19 mouse cellular contexts compared by ENCODE assay signal in the genomic region with DNA sequence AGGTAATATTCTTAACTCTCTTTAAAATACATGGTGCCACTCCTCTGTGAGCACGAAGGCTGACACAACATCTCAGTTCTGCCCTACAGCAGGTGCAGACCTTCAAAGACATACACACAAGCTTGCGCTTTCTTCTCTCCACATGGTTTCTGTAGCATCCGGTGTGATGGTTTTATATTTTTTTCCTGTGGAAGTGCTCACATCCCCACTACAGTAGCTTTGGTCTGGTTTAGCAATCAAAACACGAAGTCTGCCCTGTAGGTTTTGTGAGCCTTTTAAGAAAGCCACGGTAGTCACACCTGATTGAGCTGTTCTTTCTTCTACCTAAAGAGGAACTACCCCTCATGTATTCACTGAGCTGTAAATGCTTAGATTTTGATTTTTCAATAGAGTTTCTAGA. TPM values are rescaled to one million over a fixed set of nuclear protein-coding genes. Genes with fewer than 3 reads are reported as not detected.
A peak's percentile ranks its signal among the peaks of the same experiment; 100 is the strongest.
DNase-seq lines count a peak whose midpoint lies in the region; ATAC-seq and TF ChIP-seq lines count a peak whose summit lies in the region.
"Had no signal": no experiment of that assay in that cellular context is flagged by ENCODE, and none has a peak within 500 bp of the region (broad histone marks: within the 10 kb centered on the region; RNA-seq: fewer than 3 reads in every experiment).

No protein-coding gene starts in this region.

- H3K4me1 ChIP-seq in midbrain, embryonic 16.5 days (ENCODE audit: control insufficient read depth, insufficient read depth, low read length), result no peaks in the 10 kb centered on the region
- H3K4me1 ChIP-seq in midbrain, embryonic 13.5 days (replicated peaks), result no peaks in the 10 kb centered on the region
- H3K4me1 ChIP-seq in CH12.LX (ENCODE audit: control insufficient read depth in 1 of 2, insufficient read depth in 2 of 2), result peaks cover 3 to 13% of the 10 kb centered on the region in 2 experiments; a peak in 2 of 4 replicates
- H3K4me1 ChIP-seq in liver, postnatal 0 days (ENCODE audit: insufficient read depth), result no peaks in the 10 kb centered on the region
- H3K4me1 ChIP-seq: forebrain, embryonic 12.5 days; heart, embryonic 13.5 days; liver, embryonic 15.5 days had no signal

- no peak overlapping the region for H3K27ac ChIP-seq in midbrain, embryonic 16.5 days (ENCODE audit: low read length)
- no peak overlapping the region for H3K27ac ChIP-seq in midbrain, embryonic 13.5 days
- H3K27ac ChIP-seq in CH12.LX (ENCODE audit: insufficient read depth, low read depth), result no peak overlapping the region
- no peak overlapping the region for H3K27ac ChIP-seq in liver, postnatal 0 days (ENCODE audit: low read depth)
- H3K27ac ChIP-seq: forebrain, embryonic 12.5 days; heart, embryonic 13.5 days; liver, embryonic 15.5 days had no signal

- in situ Hi-C loops in CH12.LX (cut with MboI; ENCODE audit: low pct_ligation_motif_present, low pct_unique_long_range_greater_than_20kb, low sequenced_read_pairs), result no loop called here

- H3K4me3 ChIP-seq in midbrain, embryonic 16.5 days (ENCODE audit: low read depth, low read length), result no peak overlapping the region
- no peak overlapping the region for H3K4me3 ChIP-seq in midbrain, embryonic 13.5 days (replicated peaks)
- H3K4me3 ChIP-seq in CH12.LX (replicated peaks in 1 of 3; ENCODE audit: low read depth in 2 of 3, low read length in 2 of 3, poor library complexity in 1 of 3), result no peak overlapping the region
- no peak overlapping the region for H3K4me3 ChIP-seq in liver, postnatal 0 days (ENCODE audit: low read depth, low read length)
- H3K4me3 ChIP-seq: forebrain, embryonic 12.5 days; heart, embryonic 13.5 days; liver, embryonic 15.5 days had no signal

- no peaks in the 10 kb centered on the region for H3K36me3 ChIP-seq in midbrain, embryonic 16.5 days (ENCODE audit: control insufficient read depth, insufficient read depth, low read length)
- H3K36me3 ChIP-seq in midbrain, embryonic 13.5 days, result no peaks in the 10 kb centered on the region
- no peaks in the 10 kb centered on the region for H3K36me3 ChIP-seq in CH12.LX (replicated peaks in 1 of 2; ENCODE audit: control insufficient read depth in 1 of 2, insufficient read depth in 1 of 2, low read length in 1 of 2)
- H3K36me3 ChIP-seq in liver, postnatal 0 days (replicated peaks; ENCODE audit: insufficient read depth, low read length), result no peaks in the 10 kb centered on the region
- H3K36me3 ChIP-seq: forebrain, embryonic 12.5 days; heart, embryonic 13.5 days; liver, embryonic 15.5 days had no signal

- H3K27me3 ChIP-seq in midbrain, embryonic 16.5 days (ENCODE audit: control insufficient read depth, insufficient read depth, low read depth, low read length), result no peaks in the 10 kb centered on the region
- no peaks in the 10 kb centered on the region for H3K27me3 ChIP-seq in midbrain, embryonic 13.5 days
- no peaks in the 10 kb centered on the region for H3K27me3 ChIP-seq in CH12.LX (replicated peaks)
- H3K27me3 ChIP-seq in liver, postnatal 0 days (ENCODE audit: insufficient read depth, low read length), result no peaks in the 10 kb centered on the region
- H3K27me3 ChIP-seq: forebrain, embryonic 12.5 days; heart, embryonic 13.5 days; liver, embryonic 15.5 days had no signal

- H3K79me2 ChIP-seq in CH12.LX (replicated peaks; ENCODE audit: control insufficient read depth, extremely low read depth, insufficient read depth, poor library complexity, severe bottlenecking), result no peaks in the 10 kb centered on the region

- H3K4me2 ChIP-seq in midbrain, embryonic 16.5 days (ENCODE audit: low read length), result peak overlapping the region; percentile 17; the same call in 1 of the 2 replicates
- no peak overlapping the region for H3K4me2 ChIP-seq in midbrain, embryonic 13.5 days (replicated peaks)
- H3K4me2 ChIP-seq in CH12.LX (ENCODE audit: insufficient read depth, low read depth, poor library complexity, severe bottlenecking), result peak overlapping the region; percentile 36
- no peak overlapping the region for H3K4me2 ChIP-seq in liver, postnatal 0 days (ENCODE audit: low read depth, low read length)
- H3K4me2 ChIP-seq: forebrain, embryonic 12.5 days; heart, embryonic 13.5 days; liver, embryonic 15.5 days had no signal

- no peak for TF ChIP-seq CTCF in CH12.LX (conservative IDR thresholded peaks at IDR 0.05 in 1 of 2, IDR thresholded peaks at IDR 0.05 in 1 of 2; ENCODE audit: low read depth in 2 of 2, low read length in 2 of 2)
- no peak for TF ChIP-seq CTCF in liver, postnatal 0 days (IDR thresholded peaks at IDR 0.05; ENCODE audit: low read depth)

- WGBS in midbrain, embryonic 16.5 days, result 50% methylated on average over 5 of the region's 5 CpGs
- 74% methylated on average over 5 of the region's 5 CpGs for WGBS in midbrain, embryonic 13.5 days
- WGBS in liver, postnatal 0 days (ENCODE audit: insufficient replicate concordance), result 62% methylated on average over 5 of the region's 5 CpGs

- H3K9me3 ChIP-seq in midbrain, embryonic 16.5 days (replicated peaks; ENCODE audit: control insufficient read depth, low read length, poor library complexity, severe bottlenecking), result no peaks in the 10 kb centered on the region
- H3K9me3 ChIP-seq in midbrain, embryonic 13.5 days, result no peaks in the 10 kb centered on the region
- H3K9me3 ChIP-seq in CH12.LX (replicated peaks; ENCODE audit: low read length), result no peaks in the 10 kb centered on the region
- H3K9me3 ChIP-seq in liver, postnatal 0 days (ENCODE audit: low read length), result no peaks in the 10 kb centered on the region
- H3K9me3 ChIP-seq: forebrain, embryonic 12.5 days; heart, embryonic 13.5 days; liver, embryonic 15.5 days had no signal

- no peak for TF ChIP-seq POLR2A in CH12.LX (IDR thresholded peaks at IDR 0.05; ENCODE audit: low read depth, low read length)

- no peak overlapping the region for H3K9ac ChIP-seq in midbrain, embryonic 16.5 days (ENCODE audit: low read depth, low read length)
- H3K9ac ChIP-seq in midbrain, embryonic 13.5 days (replicated peaks), result no peak overlapping the region
- no peak overlapping the region for H3K9ac ChIP-seq in CH12.LX (ENCODE audit: insufficient read depth, low read depth)
- no peak overlapping the region for H3K9ac ChIP-seq in liver, postnatal 0 days (replicated peaks)
- H3K9ac ChIP-seq: forebrain, embryonic 12.5 days; heart, embryonic 13.5 days; liver, embryonic 15.5 days had no signal

- dilution Hi-C loops in CH12.LX (cut with MboI; ENCODE audit: extremely low pct_ligation_motif_present, extremely low pct_unique_long_range_greater_than_20kb, low sequenced_read_pairs), result no loop called here

- TF ChIP-seq EP300 in CH12.LX (IDR thresholded peaks at IDR 0.05; ENCODE audit: low read length), result no peak
- no peak for TF ChIP-seq EP300 in liver, postnatal 0 days (IDR thresholded peaks at IDR 0.05; ENCODE audit: low read depth)

- no peak for TF ChIP-seq RAD21 in CH12.LX (IDR thresholded peaks at IDR 0.05; ENCODE audit: low read depth, low read length)

- no peak for DNase-seq in CH12.LX (ENCODE audit: extremely low read depth)
- DNase-seq in thymus, postnatal 25 days, result peak; percentile 62
- DNase-seq in kidney, postnatal 36 days, result no peak
- DNase-seq in cerebellum, adult 11 months, result no peak
- no peak for DNase-seq in liver, postnatal 0 days
- DNase-seq: adrenal gland, adult 8-10 months; cerebellum, postnatal 36 days; gastrocnemius, postnatal 10 days; kidney, postnatal 10 days; right cerebral cortex, postnatal 4 days had no signal

- peak; percentile 75 for ATAC-seq in midbrain, embryonic 16.5 days
- no peak for ATAC-seq in midbrain, embryonic 13.5 days
- ATAC-seq in megakaryocyte, adult 5-6 weeks (ENCODE audit: poor library complexity, severe bottlenecking), result peak; percentile 58
- no peak for ATAC-seq in liver, postnatal 0 days

TF ChIP-seq in CH12.LX, 34 proteins besides CTCF, POLR2A, EP300 and RAD21:
- TF ChIP-seq JUN (IDR thresholded peaks at IDR 0.05; ENCODE audit: insufficient read depth, low read depth, low read length), result no peak
- no peak for TF ChIP-seq RCOR1 (conservative IDR thresholded peaks at IDR 0.05; ENCODE audit: low read depth, low read length)
- no peak for TF ChIP-seq SMC3 (IDR thresholded peaks at IDR 0.05; ENCODE audit: low read depth, low read length)
- no peak for TF ChIP-seq TBP (conservative IDR thresholded peaks at IDR 0.05; ENCODE audit: low read depth, low read length)
- TF ChIP-seq USF1 (IDR thresholded peaks at IDR 0.05; ENCODE audit: low read depth, low read length), result no peak
- TF ChIP-seq E2F4 (IDR thresholded peaks at IDR 0.05; ENCODE audit: insufficient replicate concordance, low read depth, low read length), result no peak
- TF ChIP-seq MAZ (IDR thresholded peaks at IDR 0.05; ENCODE audit: low read depth, low read length), result no peak
- TF ChIP-seq KAT2A (IDR thresholded peaks at IDR 0.05; ENCODE audit: insufficient replicate concordance, low read length), result no peak
- TF ChIP-seq SIN3A (IDR thresholded peaks at IDR 0.05; ENCODE audit: low read length), result no peak
- no peak for TF ChIP-seq ELF1 (IDR thresholded peaks at IDR 0.05; ENCODE audit: low read depth, low read length)
- no peak for TF ChIP-seq POLR2AphosphoS2 (IDR thresholded peaks at IDR 0.05; ENCODE audit: low read depth, low read length)
- TF ChIP-seq ZKSCAN1 (IDR thresholded peaks at IDR 0.05; ENCODE audit: borderline replicate concordance, low read depth, low read length), result no peak

RNA-seq across cellular contexts. Expression of gene Arap2, which starts 12.7 kb away (rescaled TPM):
- 6.0 and 8.1 TPM in 2 replicates for polyA plus RNA-seq in midbrain, embryonic 16.5 days (2015; fragmentation: Nextera tagmentation; extraction: Ambion mirVana)
- 1.0 and 2.5 TPM in 2 replicates for polyA plus RNA-seq in midbrain, embryonic 13.5 days (2015; fragmentation: Nextera tagmentation; extraction: Ambion mirVana)
- total RNA-seq in CH12.LX (2012; rRNA removed), result 7.1 and 9.4 TPM in 2 replicates
- total RNA-seq in CH12.LX (2014; rRNA removed), result 15.1 and 17.7 TPM in 2 replicates
- 6.1 and 6.6 TPM in 2 replicates for polyA plus RNA-seq in CH12.LX (2012; ENCODE audit: insufficient read length, low read depth)
- 6.8 and 11.0 TPM in 2 replicates for total RNA-seq in megakaryocyte, adult 5-6 weeks (2015)
- total RNA-seq in megakaryocyte, adult 5-6 weeks (2017), result 7.7 and 10.0 TPM in 2 replicates
- polyA plus RNA-seq in liver, postnatal 0 days (2015; fragmentation: Nextera tagmentation; extraction: Ambion mirVana), result 6.8 and 7.9 TPM in 2 replicates

RNA-seq across cellular contexts. Expression of gene Dthd1, which starts 34.9 kb away (rescaled TPM):
- not detected in 2 replicates for polyA plus RNA-seq in midbrain, embryonic 16.5 days (2015; fragmentation: Nextera tagmentation; extraction: Ambion mirVana)
- not detected in 2 replicates for polyA plus RNA-seq in midbrain, embryonic 13.5 days (2015; fragmentation: Nextera tagmentation; extraction: Ambion mirVana)
- not detected in 2 replicates for total RNA-seq in CH12.LX (2012; rRNA removed)
- not detected in 2 replicates for total RNA-seq in CH12.LX (2014; rRNA removed)
- not detected in 2 replicates for polyA plus RNA-seq in CH12.LX (2012; ENCODE audit: insufficient read length, low read depth)
- not detected in 2 replicates for total RNA-seq in megakaryocyte, adult 5-6 weeks (2015)
- total RNA-seq in megakaryocyte, adult 5-6 weeks (2017), result not detected in 2 replicates
- polyA plus RNA-seq in liver, postnatal 0 days (2015; fragmentation: Nextera tagmentation; extraction: Ambion mirVana), result not detected in 2 replicates
- total RNA-seq: adrenal gland, adult 8-10 months; gastrocnemius, postnatal 10 days; hematopoietic stem cell, adult 5-6 weeks had no signal
- polyA plus RNA-seq: forebrain, embryonic 12.5 days; heart, embryonic 13.5 days; intestine, embryonic 14.5 days; limb, embryonic 11.5 days; liver, embryonic 15.5 days had no signal

Comparison
In these comparisons a context has a peak if more than half of its experiments do, and no peak if none do; other contexts are left out.
1. ATAC-seq: peak in midbrain, embryonic 16.5 days (single experiment) and megakaryocyte, adult 5-6 weeks (single experiment); none in midbrain, embryonic 13.5 days (single experiment) and liver, postnatal 0 days (single experiment).
2. H3K4me2 ChIP-seq: peak in midbrain, embryonic 16.5 days (single experiment) and CH12.LX (single experiment); none in midbrain, embryonic 13.5 days (single experiment) and liver, postnatal 0 days (single experiment).